Mouse (Mus musculus) liver, embryonic 16.5 days (tissue): Measurements from ENCODE around the gene Zfp414. TPM values are rescaled to one million over a fixed set of nuclear protein-coding genes. Genes with fewer than 3 reads are reported as not detected.
A peak's percentile ranks its signal among the peaks of the same experiment; 100 is the strongest.

Source experiments
- ATAC-seq: fragments of 200-750 bp; cut with Nextera tagmentation; 2 replicates; pipeline ENCODE4 v1.8.0; 2017; ENCODE audit warnings: low read depth, mild to moderate bottlenecking, moderate number of reproducible peaks, moderate library complexity
- H3K27ac ChIP-seq: fragments of 300-500 bp; sonication (generic); 2 replicates; pipeline ENCODE4 v1.5.1; 2014; ENCODE audit warnings: mild to moderate bottlenecking, low read length
- H3K27me3 ChIP-seq: fragments of 300-500 bp; sonication (generic); 2 replicates; pipeline ENCODE4 v1.6.1; 2014; ENCODE audit warnings: low read depth, low read length, mixed read lengths; ENCODE audit not compliant: control insufficient read depth, insufficient read depth
- H3K36me3 ChIP-seq: fragments of 300-500 bp; sonication (generic); 2 replicates; pipeline ENCODE4 v1.6.1; 2014; ENCODE audit warnings: mild to moderate bottlenecking; ENCODE audit not compliant: control insufficient read depth, insufficient read depth
- H3K4me1 ChIP-seq: fragments of 300-500 bp; sonication (generic); 2 replicates; pipeline ENCODE4 v1.6.1; 2014; ENCODE audit warnings: low read depth, low read length, mixed read lengths; ENCODE audit not compliant: control insufficient read depth
- H3K4me2 ChIP-seq: fragments of 300-500 bp; sonication (generic); 2 replicates; pipeline ENCODE4 v1.6.1; 2014; ENCODE audit warnings: low read depth, low read length, mixed read lengths
- H3K4me3 ChIP-seq: fragments of 300-500 bp; sonication (generic); 2 replicates; pipeline ENCODE4 v1.5.1; 2014; ENCODE audit warnings: low read depth, mild to moderate bottlenecking, low read length
- H3K9ac ChIP-seq: fragments of 300-500 bp; sonication (generic); 2 replicates; pipeline ENCODE4 v1.6.1; 2014; ENCODE audit warnings: low read depth, low read length
- H3K9me3 ChIP-seq: fragments of 300-500 bp; sonication (generic); replicated peaks from 2 replicates; pipeline ENCODE4 v1.6.1; 2016; ENCODE audit warnings: low read length; ENCODE audit not compliant: control insufficient read depth
- WGBS: fragments of 180-500 bp; shearing (Covaris S2); extraction: QIAGEN DNeasy Blood & Tissue Kit; methylation state at CpG from one replicate; pipeline ENCODE4 v1.1.7; 2014; ENCODE audit not compliant: insufficient replicate concordance; 5-methylcytosine and 5-hydroxymethylcytosine counted together
- polyA plus RNA-seq: library from polyadenylated mRNA; unstranded; fragments of >200 nt; fragmentation: Nextera tagmentation; extraction: Ambion mirVana; gene quantifications from 2 replicates; pipeline ENCODE4 v1.2.1, GENCODE M21; 2015

The Zfp414 gene
- polyA plus RNA-seq, result 14.4 and 17.9 TPM in 2 replicates

- Histone ChIP-seq H3K27me3 (no peaks in the 10 kb centered on the region), H3K9ac (peak within 1 kb of the TSS; percentile 86)
- peak; percentile 98 for ATAC-seq
Observed at GRCm38 (mm10) chr17:33628621-33629486, at the start of gene Zfp414. Zfp414 (plus strand) TSS chr17:33629090.

GRCm38 (mm10) chr17:33584061-33584460 is 44.8 kb upstream of the Zfp414 start:
- no peak for ATAC-seq
- H3K4me1 ChIP-seq, result no peaks in the 10 kb centered on the region
- 72% methylated on average over 4 of the region's 4 CpGs for WGBS
- no peaks in the 10 kb centered on the region for H3K27me3 ChIP-seq
- no peak overlapping the region for H3K9ac ChIP-seq
- no peak overlapping the region for H3K4me2 ChIP-seq
- H3K27ac ChIP-seq, result no peak overlapping the region
- H3K4me3 ChIP-seq, result no peak overlapping the region
- no peaks in the 10 kb centered on the region for H3K36me3 ChIP-seq
- H3K9me3 ChIP-seq, result no peaks in the 10 kb centered on the region

More at GRCm38 (mm10) chr17:33628621-33629486, at the start of gene Zfp414:
- 1% methylated on average over 35 of the region's 35 CpGs for WGBS
- Histone ChIP-seq H3K9me3 (no peaks in the 10 kb centered on the region), H3K36me3 (no peaks in the 10 kb centered on the region), H3K4me2 (peak within 1 kb of the TSS; percentile 97), H3K4me3 (peak within 1 kb of the TSS; percentile 90), H3K27ac (peak within 1 kb of the TSS; percentile 98), H3K4me1 (peaks cover 20% of the 10 kb centered on the region)

GRCm38 (mm10) chr17:33586011-33586410 is 42.9 kb upstream of the Zfp414 start:
- 73% methylated on average over 17 of the region's 17 CpGs for WGBS

GRCm38 (mm10) chr17:33597271-33597670 is 31.6 kb upstream of the Zfp414 start:
- Histone ChIP-seq H3K9me3 (0 out of 2 replicates have a peak, but pooled peaks cover 2% of the 10 kb centered on the region), H3K36me3 (no peaks in the 10 kb centered on the region; the same call in 1 of the 2 replicates), H3K4me1 (no peaks in the 10 kb centered on the region), H3K4me3 (no peak overlapping the region), H3K4me2 (no peak overlapping the region), H3K27ac (no peak overlapping the region), H3K9ac (no peak overlapping the region), H3K27me3 (no peaks in the 10 kb centered on the region)
- no peak for ATAC-seq

More at GRCm38 (mm10) chr17:33586011-33586410, 42.9 kb upstream of the Zfp414 start:
- H3K27me3 ChIP-seq, result no peaks in the 10 kb centered on the region
- no peak overlapping the region for H3K4me3 ChIP-seq
- no peaks in the 10 kb centered on the region for H3K36me3 ChIP-seq
- H3K4me1 ChIP-seq, result no peaks in the 10 kb centered on the region
- H3K9me3 ChIP-seq, result no peaks in the 10 kb centered on the region
- no peak overlapping the region for H3K27ac ChIP-seq
- no peak overlapping the region for H3K4me2 ChIP-seq
- no peak overlapping the region for H3K9ac ChIP-seq
- no peak for ATAC-seq

- Histone ChIP-seq H3K9ac (no peak overlapping the region), H3K9me3 (0 out of 2 replicates have a peak, but pooled peaks cover 2% of the 10 kb centered on the region), H3K27ac (no peak overlapping the region), H3K4me2 (no peak overlapping the region), H3K4me1 (no peaks in the 10 kb centered on the region), H3K36me3 (no peaks in the 10 kb centered on the region; the same call in 1 of the 2 replicates), H3K4me3 (no peak overlapping the region), H3K27me3 (no peaks in the 10 kb centered on the region)
- 75% methylated on average over 5 of the region's 5 CpGs for WGBS
- ATAC-seq, result no peak
Observed at GRCm38 (mm10) chr17:33598506-33598905, 30.4 kb upstream of the Zfp414 start.

- ATAC-seq, result no peak
- Histone ChIP-seq H3K27me3 (no peaks in the 10 kb centered on the region), H3K9me3 (0 out of 2 replicates have a peak, but pooled peaks cover 2% of the 10 kb centered on the region)
Observed at GRCm38 (mm10) chr17:33599836-33600475, 28.9 kb upstream of the Zfp414 start.

GRCm38 (mm10) chr17:33600831-33601230 is 28.1 kb upstream of the Zfp414 start:
- no peak for ATAC-seq
- Histone ChIP-seq H3K27me3 (no peaks in the 10 kb centered on the region), H3K27ac (no peak overlapping the region), H3K36me3 (no peaks in the 10 kb centered on the region; the same call in 1 of the 2 replicates), H3K9me3 (0 out of 2 replicates have a peak, but pooled peaks cover 2% of the 10 kb centered on the region), H3K9ac (no peak overlapping the region), H3K4me2 (no peak overlapping the region), H3K4me1 (no peaks in the 10 kb centered on the region), H3K4me3 (no peak overlapping the region)
- WGBS, result 64% methylated on average over 3 of the region's 3 CpGs

More at GRCm38 (mm10) chr17:33599836-33600475, 28.9 kb upstream of the Zfp414 start:
- Histone ChIP-seq H3K36me3 (no peaks in the 10 kb centered on the region; the same call in 1 of the 2 replicates), H3K4me1 (no peaks in the 10 kb centered on the region), H3K9ac (no peak overlapping the region), H3K4me2 (no peak overlapping the region), H3K27ac (no peak overlapping the region), H3K4me3 (no peak overlapping the region)
- 74% methylated on average over 8 of the region's 8 CpGs for WGBS

GRCm38 (mm10) chr17:33601947-33602346 is 26.9 kb upstream of the Zfp414 start:
- H3K4me3 ChIP-seq, result no peak overlapping the region
- no peaks in the 10 kb centered on the region for H3K27me3 ChIP-seq
- no peaks in the 10 kb centered on the region for H3K36me3 ChIP-seq
- WGBS, result 72% methylated on average over 12 of the region's 12 CpGs
- no peak overlapping the region for H3K27ac ChIP-seq
- no peaks in the 10 kb centered on the region; the same call in 1 of the 2 replicates for H3K4me1 ChIP-seq
- no peak for ATAC-seq
- H3K9ac ChIP-seq, result no peak overlapping the region
- 0 out of 2 replicates have a peak, but pooled peaks cover 2% of the 10 kb centered on the region for H3K9me3 ChIP-seq
- no peak overlapping the region for H3K4me2 ChIP-seq
